Mouse (Mus musculus) embryo, embryonic 9.5 days (tissue): ENCODE data around the gene Wscd2.

Experiments
- DNase-seq: peaks from one replicate; pipeline ENCODE4 v3.0.0-alpha.2; 2017; ENCODE audit errors: extremely low spot score

Wscd2 gene

GRCm38 (mm10) chr5:113611131-113611530, 121.0 kb downstream of the Wscd2 start:
- no peak for DNase-seq

DNA sequence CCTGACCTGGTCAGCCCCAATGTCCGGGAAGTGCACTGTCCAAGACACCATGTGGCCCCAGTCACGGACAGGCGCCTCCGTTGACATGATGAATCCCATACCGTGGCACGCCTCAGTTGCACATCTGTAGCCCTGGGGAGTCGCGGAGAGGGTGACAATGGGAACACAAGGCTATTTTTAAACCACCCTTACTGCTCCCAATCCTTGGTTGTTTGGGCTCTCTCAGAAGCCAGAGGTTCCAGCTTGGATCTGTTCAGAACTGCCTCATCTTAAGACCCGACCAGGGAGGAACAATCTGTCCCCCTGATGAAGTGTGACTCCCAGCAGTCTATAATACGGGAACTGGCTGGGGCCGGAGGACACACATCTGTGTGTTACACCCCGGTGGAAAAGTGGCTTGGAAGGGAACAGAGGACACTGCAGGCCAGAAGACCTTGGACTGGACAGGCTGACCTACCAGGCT, 121.7 kb downstream of the Wscd2 start:
- no peak for DNase-seq

- DNase-seq = no peak
Observed at GRCm38 (mm10) chr5:113618716-113619115, 128.6 kb downstream of the Wscd2 start.

DNA sequence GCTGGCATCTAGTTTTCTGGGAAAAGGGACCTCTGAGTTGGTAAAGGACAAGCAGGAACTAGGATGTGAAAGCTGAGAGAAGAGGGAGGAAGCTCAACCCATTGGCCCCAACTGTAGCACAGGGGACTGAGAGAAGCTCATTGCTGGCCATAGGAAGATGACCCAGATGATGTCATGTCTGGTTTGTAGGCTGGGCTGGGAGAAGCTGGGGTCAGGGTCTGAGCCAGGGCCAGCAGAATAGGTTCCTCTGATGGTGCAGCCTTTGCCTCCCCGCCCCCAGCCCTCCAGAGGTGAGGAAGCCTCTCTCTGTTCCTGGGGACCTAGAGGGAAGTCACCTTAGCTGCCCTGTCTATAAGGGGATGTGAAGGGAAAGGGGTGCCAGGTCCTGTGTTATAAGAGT, 129.0 kb downstream of the Wscd2 start:
- DNase-seq = no peak

GRCm38 (mm10) chr5:113620130-113620716, 130.1 kb downstream of the Wscd2 start:
- DNase-seq = no peak

GRCm38 (mm10) chr5:113620999-113621398, 130.9 kb downstream of the Wscd2 start:
- DNase-seq = no peak

- DNase-seq = no peak
Observed at GRCm38 (mm10) chr5:113623052-113623451, 132.9 kb downstream of the Wscd2 start.

- no peak for DNase-seq
Observed at GRCm38 (mm10) chr5:113625068-113625467, 134.9 kb downstream of the Wscd2 start.

GRCm38 (mm10) chr5:113626352-113626751, 136.2 kb downstream of the Wscd2 start:
- no peak for DNase-seq

DNA sequence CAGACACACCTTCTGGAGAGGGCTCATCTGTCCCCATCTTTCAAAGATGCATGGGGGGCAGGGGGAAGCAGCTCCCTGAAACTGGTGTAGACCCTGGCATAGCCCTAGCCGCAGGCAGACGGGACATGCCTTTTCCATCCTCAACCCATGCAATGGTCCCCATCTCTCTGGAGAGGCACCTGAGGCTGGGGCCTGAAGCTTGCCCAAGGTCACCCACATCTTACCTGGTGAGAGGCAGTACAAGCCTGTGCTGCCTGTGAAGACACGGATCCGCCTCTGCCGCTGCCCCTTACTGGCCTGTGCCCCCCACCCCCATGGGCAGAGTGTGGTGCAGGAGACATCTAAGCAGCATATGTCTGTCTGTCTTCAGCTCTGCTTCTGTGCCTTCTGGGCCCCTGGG, 136.9 kb downstream of the Wscd2 start:
- no peak for DNase-seq

- DNase-seq = no peak
Observed at GRCm38 (mm10) chr5:113627820-113628437, 137.8 kb downstream of the Wscd2 start.

DNA sequence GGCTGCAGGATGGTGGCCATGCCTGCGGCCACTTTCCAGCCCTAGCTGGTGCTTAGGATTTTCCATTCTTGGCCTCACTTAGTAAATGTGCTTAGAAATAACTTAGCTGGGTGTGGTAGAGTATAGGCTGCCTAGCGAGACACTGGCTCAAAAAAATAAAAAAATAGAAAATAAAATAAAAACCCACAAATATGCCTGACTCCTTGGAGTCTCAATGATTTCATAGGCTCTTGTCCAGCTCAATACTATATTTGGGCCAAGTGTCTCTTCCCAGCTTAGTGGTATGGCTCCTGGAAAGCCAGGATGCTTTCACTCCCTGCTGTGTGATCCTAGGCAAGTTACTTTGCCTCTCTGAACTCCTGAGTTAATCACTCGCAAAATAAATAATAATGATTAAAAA, 139.1 kb downstream of the Wscd2 start:
- DNase-seq = no peak

GRCm38 (mm10) chr5:113630116-113630515, 140.0 kb downstream of the Wscd2 start:
- DNase-seq = no peak

DNA sequence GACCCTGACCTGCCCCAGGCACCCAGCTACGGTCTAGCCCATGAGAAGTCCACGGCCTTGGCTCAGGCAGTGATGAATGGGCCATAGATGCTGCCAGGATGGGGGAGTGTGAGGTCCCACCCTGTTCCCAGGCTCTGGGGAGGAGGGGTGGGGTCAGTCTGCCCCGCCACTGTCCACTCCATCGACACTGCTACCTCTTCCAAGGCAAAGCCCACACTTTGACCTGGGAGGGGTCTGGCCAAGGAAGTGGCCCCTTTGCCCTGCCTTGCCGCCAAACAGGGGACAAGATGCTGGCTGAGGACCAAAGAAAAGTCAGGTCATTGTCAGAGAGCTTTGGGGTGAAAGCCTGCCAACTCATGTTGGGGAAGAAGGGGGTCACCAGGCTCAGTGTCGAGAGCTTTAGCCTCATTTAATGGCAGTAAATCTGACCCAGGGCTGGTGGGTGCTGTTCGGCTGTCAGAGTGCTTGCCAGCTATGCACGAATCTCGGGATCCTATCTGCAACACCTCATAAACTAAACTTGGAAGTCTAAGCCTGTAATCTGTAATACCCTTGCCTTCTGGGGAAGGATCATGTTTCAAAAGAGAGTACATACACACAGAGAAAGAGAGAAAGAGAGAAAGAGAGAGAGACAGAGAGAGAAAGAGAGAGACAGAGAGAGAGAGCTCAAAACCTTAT, 143.0 kb downstream of the Wscd2 start:
- no peak for DNase-seq

DNA sequence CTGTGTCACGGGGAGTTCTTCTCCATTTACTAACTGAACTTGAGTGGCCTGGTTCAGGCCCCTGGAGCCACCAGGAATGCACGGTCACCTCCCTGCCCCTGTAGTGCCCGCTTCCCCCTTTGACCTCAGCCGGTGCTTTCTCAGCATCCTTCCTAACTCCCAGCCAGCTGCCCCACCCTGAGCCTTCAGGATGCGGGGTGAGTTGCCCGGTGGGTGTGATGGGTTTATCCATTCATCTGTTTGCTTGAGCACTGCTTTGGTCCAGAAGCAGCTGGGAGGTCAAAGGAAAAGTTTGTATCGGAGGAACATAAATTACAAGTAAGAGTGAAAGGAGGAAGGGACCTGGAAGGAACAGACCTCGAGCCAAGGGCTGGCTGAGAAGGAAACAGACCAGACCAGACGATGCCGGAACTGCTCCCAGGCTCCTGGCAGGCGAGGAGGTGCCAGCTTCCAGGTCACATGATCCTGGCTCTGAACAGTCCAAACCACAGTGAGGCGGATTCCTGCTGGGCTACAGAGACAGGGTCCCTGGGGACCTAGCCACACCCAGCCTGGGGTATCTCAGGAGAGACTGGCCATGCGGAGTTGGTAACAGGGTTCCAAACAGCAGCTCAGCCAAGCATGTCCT, 144.0 kb downstream of the Wscd2 start:
- no peak for DNase-seq

DNA sequence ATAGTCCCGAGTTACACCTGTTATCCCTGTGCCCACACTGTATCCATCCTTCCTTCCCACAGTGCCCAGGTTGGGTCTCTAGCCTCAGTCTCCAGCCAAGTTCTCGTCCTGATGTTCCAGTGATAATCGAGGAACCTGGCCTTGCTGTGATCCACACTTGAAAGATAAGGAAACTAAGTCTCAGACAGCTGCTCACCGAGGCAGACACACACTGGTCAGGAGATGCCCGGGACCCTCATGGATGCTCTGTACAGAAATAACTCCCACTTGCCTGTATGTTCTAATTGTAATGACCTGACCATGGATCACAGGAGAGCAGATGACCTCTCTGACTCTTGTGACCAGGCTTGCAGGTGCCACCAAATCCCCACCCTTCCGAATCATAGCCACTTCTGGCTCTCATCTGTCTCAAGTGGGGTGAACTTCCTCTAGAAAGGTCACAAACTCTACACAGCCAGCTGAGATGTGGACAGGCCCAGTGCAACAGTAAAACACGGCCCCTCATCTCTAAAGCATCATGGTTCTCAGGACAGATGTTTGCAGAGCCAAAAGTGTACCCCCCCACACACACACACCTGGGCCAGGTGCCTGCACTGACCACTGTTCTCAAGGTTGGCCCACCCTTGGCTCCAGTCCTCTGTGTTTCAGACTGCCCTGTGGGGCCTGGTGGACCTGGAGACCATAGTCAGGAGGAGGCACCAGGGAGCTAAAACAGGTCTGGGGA, 144.9 kb downstream of the Wscd2 start:
- no peak for DNase-seq

- DNase-seq = no peak
Observed at GRCm38 (mm10) chr5:113635861-113636565, 145.9 kb downstream of the Wscd2 start.

DNA sequence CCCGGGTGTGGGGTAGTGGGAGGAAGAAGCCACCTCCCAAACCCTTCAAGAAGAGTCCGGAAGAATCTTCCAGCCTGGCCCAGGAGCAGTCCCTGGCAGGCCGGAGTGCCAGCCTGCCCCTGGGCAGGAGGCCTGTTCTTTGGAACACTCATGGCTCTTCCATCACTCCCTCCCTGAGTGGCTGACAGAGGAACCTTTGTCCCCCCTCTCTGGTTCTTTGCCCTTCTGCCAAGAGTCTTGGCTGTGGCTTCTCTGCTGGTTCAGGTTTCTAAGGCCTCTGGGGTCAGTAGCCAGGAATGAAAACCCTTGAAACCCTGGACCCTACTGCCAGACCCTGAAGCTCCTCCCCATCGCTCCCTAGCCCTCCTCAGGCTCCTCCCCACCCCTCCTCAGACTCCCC, 147.5 kb downstream of the Wscd2 start:
- no peak for DNase-seq

DNA sequence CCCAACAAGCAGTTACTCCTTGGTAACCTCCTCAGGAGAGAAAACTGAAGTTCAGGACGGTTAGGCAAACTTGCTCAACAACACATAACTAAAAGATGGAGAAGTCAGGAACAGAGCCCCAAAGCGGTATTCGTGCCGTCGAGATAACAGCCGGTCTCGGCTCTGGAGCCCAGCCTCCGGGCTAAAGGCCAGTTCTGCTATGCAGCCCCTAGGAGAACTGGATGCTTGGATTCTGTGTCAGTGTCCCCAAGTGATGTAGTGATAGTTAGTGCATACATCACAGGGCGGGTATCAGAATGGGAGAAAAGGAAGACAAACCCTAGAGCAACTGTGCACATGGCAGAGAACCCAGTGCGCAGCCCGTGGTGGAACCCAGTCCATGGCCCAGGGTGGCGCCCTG, 147.9 kb downstream of the Wscd2 start:
- no peak for DNase-seq

GRCm38 (mm10) chr5:113639126-113639525, 149.0 kb downstream of the Wscd2 start:
- no peak for DNase-seq
